Mouse (Mus musculus) Patski (cell line): ENCODE measurements at regions not wholly inside any gene's neighbourhood (a gene's known extent, or its start where the extent isn't known, plus 50 kb on each side); places are given as distances from the start of the nearest gene placed in this dataset.
"Not testable (repeated sequence)": the region's sequence is repeated elsewhere in the genome, so short reads cannot be mapped to it uniquely, and the experiment has no call there.

Source experiments
- ATAC-seq: fragments of 100-300 bp; one replicate; pipeline ENCODE4 v1.8.0; 2021
- CTCF ChIA-PET: fragments of 350-600 bp; sonication (Branson Sonifier 250); formaldehyde crosslinking; loops from one replicate; lab custom pipeline; 2022; ENCODE audit warnings: inconsistent platforms; lab: Charles Lee
- POLR2A ChIA-PET: fragments of 350-600 bp; sonication (Branson Sonifier 250); formaldehyde crosslinking; loops from one replicate; lab custom pipeline; 2022; ENCODE audit warnings: antibody characterized with exemption, inconsistent platforms; lab: Charles Lee
- DNase-seq: peaks from one replicate; pipeline ENCODE4 v3.0.0-alpha.2; 2011; ENCODE audit warnings: low read depth, low spot score
- H3K27me3 ChIP-seq: fragments of 371-371 bp; one replicate; pipeline ENCODE4 v1.5.1; 2021
- CTCF ChIP-seq: fragments of 100-300 bp; IDR thresholded peaks from one replicate; pipeline ENCODE4 v1.5.1; 2021
- in situ Hi-C: fragments of 300-500 bp; cut with MboI; formaldehyde crosslinking; loops from 3 replicates; pipeline ENCODE4 v1.11.1; 2018; ENCODE audit warnings: low pct_unique_long_range_greater_than_20kb, mixed read lengths

DNA sequence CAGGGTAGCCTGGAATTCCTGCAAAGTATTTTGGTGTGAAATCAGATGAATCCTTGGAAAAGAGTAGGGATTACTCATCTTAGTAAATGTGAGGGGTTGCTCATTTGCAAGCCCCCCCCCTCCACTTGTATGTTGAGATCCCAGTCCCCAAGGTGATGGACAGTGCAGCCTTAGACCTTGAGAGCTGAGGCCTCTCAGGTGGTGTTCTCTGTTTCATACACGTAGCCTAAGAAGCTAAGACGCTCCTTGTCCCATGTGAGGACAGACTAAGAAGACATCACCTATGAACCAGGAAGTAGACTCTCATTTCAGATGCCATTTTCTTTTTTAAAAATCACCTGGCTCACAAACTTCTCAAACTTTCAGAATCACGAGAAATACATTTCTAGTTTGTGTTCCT, 67.6 kb upstream of the Map3k1 start:
- in situ Hi-C loops = no loop called here

GRCm38 (mm10) chr13:111876847-111877246, 68.1 kb upstream of the Map3k1 start:
- in situ Hi-C loops = no loop called here
- no peak for ATAC-seq
- H3K27me3 ChIP-seq = no peaks in the 10 kb centered on the region
- TF ChIP-seq CTCF = no peak
- ChIA-PET POLR2A (no interaction called here), CTCF (interaction anchor here (1.3 kb wide), 1 partner anchor 8 kb away, joined by 4 read pairs; no protein-coding TSS in a partner anchor)
- no peak for DNase-seq

More for the DNA sequence above, 67.6 kb upstream of the Map3k1 start:
- POLR2A ChIA-PET = no interaction called here
- DNase-seq = no peak
- no peak for ATAC-seq
- TF ChIP-seq CTCF = no peak
- CTCF ChIA-PET = interaction anchor here (1.3 kb wide), 1 partner anchor 8 kb away, joined by 4 read pairs; no protein-coding TSS in a partner anchor
- no peaks in the 10 kb centered on the region for H3K27me3 ChIP-seq

DNA sequence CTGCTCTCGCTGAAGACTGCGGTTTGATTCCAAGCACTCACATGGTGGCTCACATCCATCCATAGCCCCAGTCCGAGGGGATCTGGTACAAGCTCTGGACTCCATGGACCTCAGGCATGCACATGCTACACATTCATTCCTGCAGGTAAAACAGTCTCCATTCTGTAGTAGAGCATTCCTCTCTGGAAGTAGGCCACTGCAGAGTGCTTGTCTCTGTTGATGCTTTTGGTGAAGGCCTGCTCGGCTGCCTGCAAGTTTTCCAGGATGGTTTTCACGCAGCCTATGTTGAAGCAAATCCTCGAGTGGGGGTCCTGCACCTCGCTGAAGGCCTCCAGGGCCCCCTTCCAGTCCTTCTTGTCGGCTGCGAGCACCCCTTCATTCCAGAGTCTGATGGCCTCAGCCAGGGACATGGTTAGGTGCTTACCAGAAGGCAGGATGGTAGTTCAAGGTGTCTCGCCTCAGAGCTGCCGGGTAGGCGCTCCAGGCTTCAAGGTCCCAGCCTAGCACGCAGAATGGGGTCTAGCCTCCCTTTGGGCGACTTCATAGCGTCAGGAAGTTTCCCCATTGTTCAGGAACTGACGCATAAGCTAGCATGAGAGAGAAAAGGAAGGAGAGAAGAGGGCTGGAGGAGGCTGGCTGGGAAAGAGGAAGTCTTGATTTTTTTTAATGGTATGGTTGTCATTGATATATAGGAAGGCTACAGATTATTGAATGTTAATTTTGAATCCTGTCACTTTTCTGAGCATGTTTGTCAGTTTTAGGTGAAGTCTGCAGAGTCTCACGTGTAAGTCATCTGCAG, 75.2 kb upstream of the Map3k1 start:
- CTCF ChIA-PET = interaction anchor here (1.4 kb wide), 1 partner anchor 7 kb away, joined by 4 read pairs; no protein-coding TSS in a partner anchor
- in situ Hi-C loops, DNase-seq, ATAC-seq, H3K27me3 ChIP-seq, POLR2A ChIA-PET: not testable (repeated sequence)

- no peaks in the 10 kb centered on the region for H3K27me3 ChIP-seq
- POLR2A ChIA-PET = no interaction called here
- no peak for TF ChIP-seq CTCF
- CTCF ChIA-PET = interaction anchor here (0.6 to 4.8 kb wide), 3 partner anchors 10 to 208 kb away, joined by 3 to 14 read pairs (median 4); no protein-coding TSS in a partner anchor
- no peak for DNase-seq
- in situ Hi-C loops = no loop called here
- ATAC-seq = no peak
Measured at GRCm38 (mm10) chr13:111890792-111891191, 82.0 kb upstream of the Map3k1 start.

DNA sequence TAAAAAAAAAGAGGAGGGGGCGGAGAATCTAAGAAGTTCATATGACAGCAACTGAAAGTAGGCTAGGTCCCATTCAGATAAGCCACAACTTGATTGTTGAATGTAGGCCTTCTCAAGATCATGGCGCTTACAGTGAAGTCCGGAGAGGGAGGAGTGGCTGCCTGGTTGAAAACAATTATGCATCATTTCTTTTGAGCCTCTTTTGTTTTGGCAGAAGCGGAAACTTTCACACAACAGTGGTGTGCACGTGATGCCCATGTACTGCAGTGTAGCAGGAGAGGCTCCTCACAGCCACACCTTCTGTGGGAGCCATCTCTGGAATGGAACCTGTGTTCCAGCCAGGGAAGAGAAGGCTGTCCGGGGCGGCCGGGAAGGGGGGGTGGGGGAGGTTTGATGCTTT, 83.3 kb upstream of the Map3k1 start:
- CTCF ChIA-PET = interaction anchor here (4.8 kb wide), 1 partner anchor 13 kb away, joined by 14 read pairs; no protein-coding TSS in a partner anchor
- no peak for ATAC-seq
- TF ChIP-seq CTCF = no peak
- in situ Hi-C loops = no loop called here
- H3K27me3 ChIP-seq = no peaks in the 10 kb centered on the region
- POLR2A ChIA-PET = no interaction called here
- no peak for DNase-seq

DNA sequence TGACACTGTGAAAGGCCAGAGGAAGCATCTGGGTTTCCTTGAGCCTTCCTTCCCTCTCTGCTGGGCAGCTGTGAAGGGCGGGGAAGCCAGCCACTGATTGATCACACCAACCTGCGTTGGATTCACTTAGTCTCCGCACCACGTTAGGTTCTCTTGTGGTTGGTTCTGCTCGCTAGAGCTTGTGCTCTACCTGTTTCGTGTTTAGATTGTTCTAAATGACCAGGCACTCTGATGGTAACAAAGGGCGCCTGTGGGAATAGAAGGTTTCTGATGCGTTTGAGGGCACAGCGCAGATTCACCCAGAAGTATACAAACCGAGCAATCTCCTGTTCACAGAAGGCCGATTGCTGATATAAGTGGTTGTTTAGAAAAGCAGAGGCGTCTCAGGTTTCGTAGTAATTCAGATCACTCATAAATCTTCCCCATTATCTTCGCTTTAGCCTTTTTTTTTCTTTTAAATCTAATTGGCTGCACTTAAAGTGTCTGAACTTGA, 84.5 kb upstream of the Map3k1 start:
- ChIA-PET CTCF (interaction anchor here (4.8 kb wide), 1 partner anchor 14 kb away, joined by 14 read pairs; no protein-coding TSS in a partner anchor), POLR2A (no interaction called here)
- ATAC-seq (no peak), DNase-seq (no peak)
- TF ChIP-seq CTCF = no peak
- H3K27me3 ChIP-seq = no peaks in the 10 kb centered on the region
- in situ Hi-C loops = no loop called here

DNA sequence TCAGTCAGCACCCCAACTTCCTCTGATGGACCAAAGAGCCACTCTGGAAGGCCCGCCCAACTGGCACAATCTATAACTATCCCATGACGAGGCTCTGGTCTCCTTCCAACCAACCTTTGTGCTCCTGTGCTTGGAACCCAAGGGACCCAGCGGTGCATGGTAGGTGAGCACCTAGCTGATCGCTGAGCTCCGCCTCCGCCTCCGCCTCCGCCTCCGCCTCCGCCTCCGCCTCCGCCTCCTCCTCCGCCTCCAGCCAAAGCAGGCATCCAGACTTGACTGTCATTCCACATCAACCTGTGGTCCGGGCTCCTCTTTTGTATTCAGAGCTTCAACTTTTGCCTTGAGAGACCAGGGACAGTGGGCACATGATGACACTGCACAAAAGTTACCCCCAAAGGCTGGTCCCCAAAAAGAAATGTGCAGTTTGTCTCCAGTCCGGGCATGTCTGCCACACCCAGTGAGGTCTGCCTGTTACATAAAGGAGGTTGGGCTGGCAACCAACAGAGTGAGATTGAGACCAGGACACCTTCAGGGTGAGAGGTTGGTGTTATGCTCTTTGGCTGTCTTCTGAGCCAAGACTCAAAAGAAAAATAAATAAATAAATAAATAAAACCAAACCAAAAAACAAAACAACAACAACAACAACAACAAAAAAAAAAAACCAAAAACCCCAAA, 86.1 kb upstream of the Map3k1 start:
- in situ Hi-C loops = no loop called here

DNA sequence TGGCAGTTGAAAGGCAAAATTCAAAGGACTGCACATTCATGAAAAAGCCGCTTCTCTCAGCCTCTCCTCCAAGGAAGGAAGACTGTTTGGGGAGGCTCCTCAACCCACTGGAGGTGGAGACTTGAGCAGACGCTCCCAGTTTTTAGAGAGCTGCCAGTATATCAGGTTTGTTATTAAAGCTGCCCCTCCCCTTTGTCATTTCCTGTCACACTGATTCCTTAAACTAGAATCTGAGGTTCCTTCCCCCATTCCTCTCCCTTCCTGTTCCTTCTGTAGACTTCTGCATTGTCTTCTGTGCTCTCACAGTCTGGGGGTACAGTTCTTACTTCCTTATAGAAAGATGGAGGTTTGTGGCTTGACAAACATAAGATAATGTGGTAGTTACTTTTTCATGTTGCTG, 87.5 kb upstream of the Map3k1 start:
- no peak for ATAC-seq
- ChIA-PET CTCF (interaction anchor here (1.1 kb wide), 2 partner anchors 12 to 24 kb away, joined by 3 read pairs; no protein-coding TSS in a partner anchor), POLR2A (no interaction called here)
- no peak for TF ChIP-seq CTCF
- H3K27me3 ChIP-seq = no peaks in the 10 kb centered on the region
- no peak for DNase-seq
- in situ Hi-C loops = no loop called here

More for the DNA sequence above, 86.1 kb upstream of the Map3k1 start:
- CTCF ChIA-PET = interaction anchor here (0.9 kb wide), 1 partner anchor 17 kb away, joined by 3 read pairs; no protein-coding TSS in a partner anchor
- no peaks in the 10 kb centered on the region for H3K27me3 ChIP-seq
- POLR2A ChIA-PET = no interaction called here
- TF ChIP-seq CTCF = no peak
- DNase-seq (no peak), ATAC-seq (no peak)

GRCm38 (mm10) chr13:111903361-111903760, 94.6 kb upstream of the Map3k1 start:
- TF ChIP-seq CTCF = no peak
- ChIA-PET CTCF (interaction anchor here (1.9 kb wide), 1 partner anchor 9 kb away, joined by 4 read pairs; no protein-coding TSS in a partner anchor), POLR2A (interaction anchor here (0.6 kb wide), 1 partner anchor 54 kb away, joined by 5 read pairs; no protein-coding TSS in a partner anchor)
- no peak for ATAC-seq
- H3K27me3 ChIP-seq = no peaks in the 10 kb centered on the region
- no peak for DNase-seq
- in situ Hi-C loops = no loop called here

DNA sequence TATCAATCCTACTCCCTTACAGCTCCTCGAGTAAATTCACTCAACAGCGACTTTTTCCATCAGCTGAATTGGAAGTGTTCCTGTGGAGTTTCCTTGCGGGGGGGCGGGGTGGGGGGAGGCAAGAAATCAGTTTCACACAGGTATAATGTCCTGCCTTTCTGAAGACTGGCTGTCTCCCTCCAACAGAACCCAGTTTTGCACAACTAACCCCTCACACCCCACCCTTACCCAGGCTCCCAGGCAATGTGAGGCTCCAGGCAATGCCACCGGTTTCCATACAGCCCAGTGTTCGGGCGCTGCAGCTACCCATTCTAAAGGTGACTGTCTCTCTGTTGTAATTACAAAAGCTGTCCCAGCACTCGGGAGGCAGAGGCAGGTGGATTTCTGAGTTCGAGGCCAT, 95.1 kb upstream of the Map3k1 start:
- ATAC-seq (no peak), DNase-seq (no peak)
- POLR2A ChIA-PET = no interaction called here
- TF ChIP-seq CTCF = no peak
- CTCF ChIA-PET = interaction anchor here (1.9 kb wide), 1 partner anchor 9 kb away, joined by 4 read pairs; no protein-coding TSS in a partner anchor
- in situ Hi-C loops = no loop called here
- H3K27me3 ChIP-seq = no peaks in the 10 kb centered on the region
